Mouse (Mus musculus): Measurements from ENCODE around the gene Zfp189. TPM values are rescaled to one million over a fixed set of nuclear protein-coding genes. Genes with fewer than 3 reads are reported as not detected.

Gene Zfp189
- polyA plus RNA-seq, 1 experiment: 0.18 TPM

DNA sequence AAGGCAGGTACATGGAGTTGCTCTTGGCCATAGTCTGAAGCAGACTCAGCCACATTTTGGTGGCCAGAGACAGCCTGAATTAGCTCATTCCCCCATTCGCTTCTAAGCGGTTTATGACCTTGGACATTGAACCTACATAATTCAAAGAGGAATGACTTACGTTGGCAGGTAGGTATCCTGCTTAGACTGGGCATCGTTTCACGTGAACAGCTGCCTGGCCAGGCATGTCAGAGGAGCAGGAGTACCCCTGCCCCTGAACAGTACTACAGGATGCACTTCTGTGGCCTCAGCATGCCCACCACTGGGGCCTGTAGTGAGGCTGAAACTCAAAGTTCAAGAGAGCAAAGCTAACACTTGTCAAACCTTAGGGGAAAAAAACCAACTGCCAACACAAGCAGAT, 32.4 kb downstream of the Zfp189 start:
- TF ChIP-seq POLR2A (IDR thresholded peaks at IDR 0.05; ENCODE audit: low read depth, low read length) (no peak), CTCF (IDR thresholded peaks at IDR 0.05; ENCODE audit: extremely low read depth, insufficient read length, insufficient replicate concordance, low read depth, low read length) (no peak)
- Histone ChIP-seq H3K27me3 (ENCODE audit: control insufficient read depth, insufficient read depth, low read length) (no peaks in the 10 kb centered on the region), H3K4me3 (ENCODE audit: low read depth, low read length) (no peak overlapping the region), H3K27ac (ENCODE audit: insufficient read depth, low read depth, low read length) (peak overlapping the region; percentile 92), H3K4me1 (ENCODE audit: control insufficient read depth, insufficient read depth, insufficient read length, low read length) (peaks cover 10% of the 10 kb centered on the region; the same call in 1 of the 2 replicates), H3K36me3 (ENCODE audit: control insufficient read depth, insufficient read depth, low read length) (no peaks in the 10 kb centered on the region; the same call in 1 of the 2 replicates)
- 27% methylated on average over 5 of the region's 5 CpGs for WGBS

GRCm38 (mm10) chr4:49557375-49557774, 36.4 kb downstream of the Zfp189 start:
- no peaks in the 10 kb centered on the region for H3K27me3 ChIP-seq (ENCODE audit: control insufficient read depth, insufficient read depth, low read length)
- H3K4me3 ChIP-seq (ENCODE audit: low read depth, low read length): no peak overlapping the region
- TF ChIP-seq POLR2A (IDR thresholded peaks at IDR 0.05; ENCODE audit: low read depth, low read length) (no peak), CTCF (IDR thresholded peaks at IDR 0.05; ENCODE audit: extremely low read depth, insufficient read length, insufficient replicate concordance, low read depth, low read length) (no peak)
- peak overlapping the region; percentile 87 for H3K27ac ChIP-seq (ENCODE audit: insufficient read depth, low read depth, low read length)
- H3K4me1 ChIP-seq (ENCODE audit: control insufficient read depth, insufficient read depth, insufficient read length, low read length): peaks cover 32% of the 10 kb centered on the region
- WGBS: 100% methylated on average over 7 of the region's 7 CpGs
- H3K36me3 ChIP-seq (ENCODE audit: control insufficient read depth, insufficient read depth, low read length): no peaks in the 10 kb centered on the region

DNA sequence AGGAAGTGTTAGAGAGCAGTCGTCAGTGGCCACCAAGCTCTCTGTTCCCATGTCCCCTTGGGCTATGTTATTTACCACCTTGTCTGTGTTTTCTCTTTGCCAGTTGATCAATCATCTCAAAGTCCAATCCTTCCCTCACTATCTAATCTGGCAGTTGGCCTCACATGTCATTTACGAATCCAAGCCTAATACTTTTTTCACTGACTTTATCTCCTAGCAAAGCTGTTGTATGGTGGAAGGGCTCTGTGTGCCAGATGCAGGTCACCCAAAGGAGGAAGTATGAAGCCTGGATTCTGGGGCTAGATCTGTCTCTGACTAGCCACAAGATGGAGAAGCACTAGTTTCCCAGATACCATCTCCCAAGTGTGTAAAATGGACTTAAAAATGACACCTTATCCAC, 37.2 kb downstream of the Zfp189 start:
- Histone ChIP-seq H3K36me3 (ENCODE audit: control insufficient read depth, insufficient read depth, low read length) (no peaks in the 10 kb centered on the region), H3K4me3 (ENCODE audit: low read depth, low read length) (no peak overlapping the region), H3K27me3 (ENCODE audit: control insufficient read depth, insufficient read depth, low read length) (no peaks in the 10 kb centered on the region), H3K27ac (ENCODE audit: insufficient read depth, low read depth, low read length) (peak overlapping the region; percentile 87), H3K4me1 (ENCODE audit: control insufficient read depth, insufficient read depth, insufficient read length, low read length) (peaks cover 29% of the 10 kb centered on the region)
- TF ChIP-seq POLR2A (IDR thresholded peaks at IDR 0.05; ENCODE audit: low read depth, low read length) (no peak), CTCF (IDR thresholded peaks at IDR 0.05; ENCODE audit: extremely low read depth, insufficient read length, insufficient replicate concordance, low read depth, low read length) (no peak)
- 29% methylated on average over 2 of the region's 2 CpGs for WGBS

DNA sequence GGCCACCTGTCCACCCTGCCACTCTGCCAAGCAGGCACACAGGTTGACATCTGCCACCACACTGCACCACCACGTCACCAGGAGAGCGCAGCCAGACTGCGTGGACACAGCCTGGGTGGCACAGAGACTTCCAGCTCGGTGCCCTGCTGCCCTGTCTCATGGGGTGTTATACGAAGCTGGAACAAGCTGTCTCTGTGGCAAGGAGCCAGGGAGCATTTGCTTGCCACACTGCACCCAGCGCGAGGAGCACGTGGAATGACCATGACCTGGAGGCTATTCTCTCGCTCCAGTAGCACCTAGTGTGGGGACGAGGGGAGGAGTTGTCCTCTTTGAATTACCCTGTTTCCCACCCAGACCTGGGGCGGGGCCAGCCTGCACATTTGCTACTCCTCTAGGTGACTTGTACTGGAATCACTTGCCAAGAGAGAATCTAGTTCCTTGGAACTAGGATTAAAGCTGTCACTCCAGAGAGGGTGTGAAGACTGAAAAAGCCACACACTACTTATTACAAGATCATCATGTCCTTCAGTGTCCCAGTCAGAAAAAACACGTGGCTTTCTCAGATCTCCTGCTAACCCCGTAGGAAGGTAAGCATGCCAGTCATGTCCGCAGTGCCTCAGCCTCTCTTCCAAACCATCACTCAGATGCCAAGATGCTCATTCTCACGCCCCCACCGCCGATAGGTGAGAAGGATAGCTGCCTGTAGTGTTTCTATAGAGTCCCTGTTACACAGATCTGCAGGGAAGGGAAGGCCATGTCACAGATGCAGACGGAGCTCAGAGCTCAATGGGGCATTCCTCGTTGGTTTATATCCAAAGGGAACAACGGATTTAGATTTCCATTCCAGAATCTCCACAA, 39.2 kb downstream of the Zfp189 start:
- Histone ChIP-seq H3K27me3 (ENCODE audit: control insufficient read depth, insufficient read depth, low read length) (no peaks in the 10 kb centered on the region), H3K27ac (ENCODE audit: insufficient read depth, low read depth, low read length) (peak overlapping the region; percentile 79), H3K36me3 (ENCODE audit: control insufficient read depth, insufficient read depth, low read length) (no peaks in the 10 kb centered on the region), H3K4me1 (ENCODE audit: control insufficient read depth, insufficient read depth, insufficient read length, low read length) (peaks cover 27% of the 10 kb centered on the region), H3K4me3 (ENCODE audit: low read depth, low read length) (no peak overlapping the region)
- WGBS: 33% methylated on average over 20 of the region's 20 CpGs
- TF ChIP-seq POLR2A (IDR thresholded peaks at IDR 0.05; ENCODE audit: low read depth, low read length) (peak; percentile 45; the same call in 1 of the 2 replicates), CTCF (IDR thresholded peaks at IDR 0.05; ENCODE audit: extremely low read depth, insufficient read length, insufficient replicate concordance, low read depth, low read length) (no peak)

DNA sequence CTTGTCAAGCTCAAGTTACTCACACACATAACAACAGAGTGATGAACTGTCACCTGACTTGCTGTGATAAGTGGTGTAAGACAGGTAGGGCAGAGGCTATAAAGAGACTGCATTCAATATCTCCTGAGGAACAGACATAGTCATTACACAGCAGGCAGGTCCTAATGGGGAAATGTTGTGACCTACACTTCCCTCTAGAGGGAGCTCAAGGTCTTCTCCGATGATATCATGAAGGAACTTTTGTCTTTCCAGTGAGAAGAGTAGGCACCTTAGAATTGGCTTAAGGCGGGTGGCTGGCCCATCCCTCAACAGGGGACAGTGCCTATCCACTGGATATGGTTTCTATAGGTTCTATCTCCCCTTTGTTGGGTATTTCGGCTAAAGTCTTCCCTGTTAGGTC, 46.6 kb downstream of the Zfp189 start:
- WGBS: 10% methylated on average over 3 of the region's 3 CpGs
- Histone ChIP-seq H3K27me3 (ENCODE audit: control insufficient read depth, insufficient read depth, low read length) (no peaks in the 10 kb centered on the region), H3K4me3 (ENCODE audit: low read depth, low read length) (no peak overlapping the region), H3K36me3 (ENCODE audit: control insufficient read depth, insufficient read depth, low read length) (no peaks in the 10 kb centered on the region), H3K27ac (ENCODE audit: insufficient read depth, low read depth, low read length) (no peak overlapping the region), H3K4me1 (ENCODE audit: control insufficient read depth, insufficient read depth, insufficient read length, low read length) (no peaks in the 10 kb centered on the region)
- TF ChIP-seq CTCF (IDR thresholded peaks at IDR 0.05; ENCODE audit: extremely low read depth, insufficient read length, insufficient replicate concordance, low read depth, low read length) (peak; percentile 35; the same call in 1 of the 2 replicates), POLR2A (IDR thresholded peaks at IDR 0.05; ENCODE audit: low read depth, low read length) (no peak)

GRCm38 (mm10) chr4:49572194-49572593, 51.2 kb downstream of the Zfp189 start:
- TF ChIP-seq POLR2A (IDR thresholded peaks at IDR 0.05; ENCODE audit: low read depth, low read length) (no peak), CTCF (IDR thresholded peaks at IDR 0.05; ENCODE audit: extremely low read depth, insufficient read length, insufficient replicate concordance, low read depth, low read length) (no peak)
- H3K4me1 ChIP-seq (ENCODE audit: control insufficient read depth, insufficient read depth, insufficient read length, low read length): no peaks in the 10 kb centered on the region
- no peak overlapping the region for H3K4me3 ChIP-seq (ENCODE audit: low read depth, low read length)
- H3K27me3 ChIP-seq (ENCODE audit: control insufficient read depth, insufficient read depth, low read length): no peaks in the 10 kb centered on the region
- no peak overlapping the region for H3K27ac ChIP-seq (ENCODE audit: insufficient read depth, low read depth, low read length)
- WGBS: 20% methylated on average over 4 of the region's 4 CpGs
- no peaks in the 10 kb centered on the region for H3K36me3 ChIP-seq (ENCODE audit: control insufficient read depth, insufficient read depth, low read length)

Other genes starting within 250 kb of the Zfp189 start
- not detected in 2 replicates for gene Acnat2, start 113.0 kb upstream of the Zfp189 start, polyA plus RNA-seq (2012; rRNA removed)
- gene Acnat1, start 47.3 kb upstream of the Zfp189 start, polyA plus RNA-seq (2012; rRNA removed): 2.7 and 6.5 TPM in 2 replicates
- 0.39 TPM in 1 of 2 replicates, not detected in the other for gene Baat, start 14.6 kb upstream of the Zfp189 start, polyA plus RNA-seq (2012; rRNA removed)
- 0.46 and 0.98 TPM in 2 replicates for gene Mrpl50, start 83 bp upstream of the Zfp189 start, polyA plus RNA-seq (2012; rRNA removed)
- 633 and 1,402 TPM in 2 replicates for gene Aldob, start 28.4 kb downstream of the Zfp189 start, polyA plus RNA-seq (2012; rRNA removed)
- 35.6 and 62.3 TPM in 2 replicates for gene Tmem246, start 76.7 kb downstream of the Zfp189 start, polyA plus RNA-seq (2012; rRNA removed)
- gene Rnf20, start 110.8 kb downstream of the Zfp189 start, polyA plus RNA-seq (2012; rRNA removed): 3.1 and 6.8 TPM in 2 replicates
- gene Ppp3r2, start 160.8 kb downstream of the Zfp189 start, polyA plus RNA-seq (2012; rRNA removed): not detected in 2 replicates